Mouse (Mus musculus) CD4-positive helper T cell, adult 2 months (primary cell): ENCODE measurements at regions not wholly inside any gene's neighbourhood (a gene's known extent, or its start where the extent isn't known, plus 50 kb on each side); places are given as distances from the start of the nearest gene placed in this dataset.
A peak's percentile ranks its signal among the peaks of the same experiment; 100 is the strongest.

Experiments
- DNase-seq: peaks from one replicate; pipeline ENCODE4 v3.0.0-alpha.2; 2012; ENCODE audit warnings: low read depth, missing footprints, low spot score

- no peak for DNase-seq
These were observed 182.9 kb downstream of the Cd83 start for GRCm38 (mm10) chr13:43967516-43967915.

DNA sequence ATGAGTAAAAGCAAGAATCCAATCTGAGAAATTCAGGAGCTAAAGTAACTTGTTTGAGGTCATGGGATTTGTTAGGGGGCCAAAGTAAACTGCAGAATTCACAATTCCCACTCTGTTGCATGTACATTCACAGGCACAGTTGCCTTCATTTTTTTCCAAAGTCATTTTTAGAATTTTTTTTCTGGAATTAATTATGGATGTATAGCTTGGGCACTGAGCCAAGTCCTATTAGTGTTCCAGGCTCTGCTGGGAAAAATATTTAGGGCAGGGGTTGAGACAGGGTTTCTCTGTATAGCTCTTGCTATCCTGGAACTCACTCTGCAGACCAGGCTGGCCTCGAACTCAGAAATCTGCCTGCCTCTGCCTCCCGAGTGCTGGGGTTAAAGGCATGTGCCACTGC lies 188.3 kb downstream of the Cd83 start:
- no peak for DNase-seq

DNA sequence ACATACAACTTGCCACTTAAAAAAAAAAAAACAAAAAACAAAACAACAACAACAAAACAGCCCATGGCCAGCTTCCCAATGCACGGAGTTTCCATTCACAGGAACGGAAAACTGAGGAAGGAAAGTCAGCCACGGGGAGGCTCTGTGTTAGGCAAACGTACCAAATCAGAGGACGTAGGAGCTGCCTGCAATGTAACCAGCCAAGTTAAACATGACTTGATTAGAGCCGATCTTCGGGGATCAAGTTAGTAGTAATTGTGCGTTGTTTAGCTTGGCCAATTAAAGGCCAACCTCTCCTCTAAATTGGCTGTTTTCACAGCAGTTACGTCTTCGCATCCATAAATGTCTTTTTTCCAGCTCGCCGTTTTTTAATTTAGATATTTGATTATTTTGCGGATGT lies 190.7 kb downstream of the Cd83 start:
- no peak for DNase-seq

DNA sequence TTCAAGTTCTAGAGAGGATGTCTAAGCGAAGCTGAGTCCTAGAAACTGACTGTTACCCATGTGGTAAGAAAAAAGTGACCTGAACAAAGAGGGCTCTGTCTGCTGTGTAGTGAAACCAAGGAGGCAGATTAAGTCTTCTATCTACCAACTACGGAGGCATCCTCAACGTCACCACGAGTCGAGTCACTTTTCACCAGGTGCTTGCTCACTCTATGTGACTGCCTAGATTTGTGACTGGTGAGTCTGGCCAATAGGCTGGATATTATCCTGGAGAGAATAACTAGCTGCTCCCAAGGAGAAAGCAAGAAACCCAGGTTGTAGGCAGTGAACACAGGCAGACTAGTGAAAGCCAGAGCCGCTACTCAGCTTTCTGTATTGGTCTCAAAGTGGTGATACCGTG lies 191.2 kb downstream of the Cd83 start:
- DNase-seq, result no peak

GRCm38 (mm10) chr13:43976676-43977075 lies 192.1 kb downstream of the Cd83 start:
- DNase-seq, result no peak

GRCm38 (mm10) chr13:43987338-43987737 lies 202.8 kb downstream of the Cd83 start:
- no peak for DNase-seq

DNA sequence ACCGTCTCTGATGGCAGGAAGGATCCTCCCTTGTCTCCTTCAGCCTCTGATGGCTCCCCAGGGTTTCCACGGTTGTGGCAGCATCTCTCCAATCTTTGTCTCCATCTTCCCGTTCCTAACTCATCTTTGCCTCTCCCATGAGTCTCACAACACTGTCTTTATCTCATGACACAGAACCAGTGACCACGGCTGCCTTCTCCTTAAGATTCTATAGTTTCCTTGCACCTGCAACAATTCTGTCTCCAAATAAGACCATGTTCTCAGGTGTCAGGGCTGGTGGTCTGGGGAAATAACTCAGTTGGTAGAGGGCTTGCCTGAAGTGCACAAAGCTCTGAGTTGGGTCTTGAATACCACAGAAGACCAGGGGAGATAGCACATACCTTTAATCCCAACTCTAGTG lies 203.8 kb downstream of the Cd83 start:
- no peak for DNase-seq

DNA sequence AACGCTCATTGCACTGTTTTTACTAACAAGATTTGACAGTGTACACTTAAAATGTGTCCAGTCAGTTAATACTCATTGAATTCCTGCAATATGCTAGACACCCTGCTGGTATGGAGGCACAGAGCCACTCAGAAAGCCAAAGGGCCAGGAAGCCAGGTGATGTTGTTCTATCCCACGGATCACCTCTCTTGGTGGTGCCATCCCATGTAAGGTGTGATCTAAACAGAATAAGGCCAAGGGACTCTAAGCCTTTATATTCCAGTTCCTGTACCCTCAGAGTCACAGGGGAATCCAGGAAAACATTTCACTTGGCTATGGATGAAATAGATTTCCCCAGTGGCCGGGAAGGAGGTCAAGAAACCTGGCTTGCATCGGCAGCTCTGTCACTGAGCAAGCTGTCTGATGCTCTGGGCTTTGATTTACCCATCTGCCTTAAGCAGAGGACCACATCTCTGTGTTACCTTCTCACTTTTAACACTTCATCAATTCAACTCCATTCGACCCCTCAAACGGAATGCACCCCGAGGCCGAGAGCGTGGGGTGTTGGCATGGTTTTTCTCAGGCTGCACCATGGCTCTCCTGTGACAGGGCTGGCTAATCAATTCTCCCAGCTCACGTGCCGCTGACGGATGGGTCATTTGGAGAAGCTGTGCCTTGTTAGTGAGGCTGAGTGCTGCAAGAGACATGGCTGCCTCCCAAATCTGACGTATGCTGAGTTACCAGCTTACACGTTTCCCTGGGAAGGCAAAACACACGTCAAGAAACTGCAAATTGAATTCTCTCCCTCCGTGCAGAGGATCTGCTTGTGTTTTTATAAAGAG lies 205.9 kb downstream of the Cd83 start:
- no peak for DNase-seq

GRCm38 (mm10) chr13:43991774-43992173 lies 207.2 kb downstream of the Cd83 start:
- no peak for DNase-seq

DNA sequence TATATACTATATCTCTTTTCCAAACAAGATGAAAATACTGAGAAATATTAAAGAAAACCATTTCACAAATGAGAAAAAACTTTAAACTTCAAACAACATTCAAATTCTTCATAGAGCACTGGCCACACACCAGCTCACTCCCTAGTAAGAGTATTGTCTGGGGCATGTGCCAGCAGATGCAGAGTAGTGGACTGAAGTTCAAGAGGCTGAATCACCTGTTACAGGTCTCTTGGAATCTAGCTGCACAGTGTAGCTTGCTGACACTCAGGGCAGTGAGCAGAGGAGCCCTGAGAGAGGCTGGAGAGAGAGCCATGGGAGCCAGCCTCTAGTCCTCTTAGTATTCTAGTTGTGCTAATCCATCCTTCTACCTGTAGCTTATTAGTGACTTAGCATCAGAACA lies 208.4 kb downstream of the Cd83 start:
- no peak for DNase-seq

DNA sequence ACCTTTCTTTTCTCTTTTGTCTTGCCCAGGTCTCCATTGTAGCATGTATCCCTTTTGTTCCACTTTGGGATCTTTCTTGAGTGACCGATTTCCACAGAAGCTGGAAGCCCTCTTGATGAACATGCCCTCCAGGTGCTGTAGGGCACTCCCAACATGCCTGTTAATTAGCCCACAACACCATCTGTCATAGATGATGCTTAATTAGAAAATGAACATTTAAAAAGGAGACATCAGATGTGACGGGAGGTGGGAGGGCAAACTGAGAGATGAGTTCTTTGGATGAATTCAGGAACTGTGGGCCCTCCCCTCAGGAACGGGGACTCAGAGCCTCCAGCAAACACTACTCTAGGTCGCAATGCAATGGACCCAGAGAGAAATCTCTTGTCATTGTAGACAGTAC lies 209.8 kb downstream of the Cd83 start:
- DNase-seq, result no peak

- no peak for DNase-seq
These were observed 211.0 kb downstream of the Cd83 start for GRCm38 (mm10) chr13:43995623-43996022.

DNA sequence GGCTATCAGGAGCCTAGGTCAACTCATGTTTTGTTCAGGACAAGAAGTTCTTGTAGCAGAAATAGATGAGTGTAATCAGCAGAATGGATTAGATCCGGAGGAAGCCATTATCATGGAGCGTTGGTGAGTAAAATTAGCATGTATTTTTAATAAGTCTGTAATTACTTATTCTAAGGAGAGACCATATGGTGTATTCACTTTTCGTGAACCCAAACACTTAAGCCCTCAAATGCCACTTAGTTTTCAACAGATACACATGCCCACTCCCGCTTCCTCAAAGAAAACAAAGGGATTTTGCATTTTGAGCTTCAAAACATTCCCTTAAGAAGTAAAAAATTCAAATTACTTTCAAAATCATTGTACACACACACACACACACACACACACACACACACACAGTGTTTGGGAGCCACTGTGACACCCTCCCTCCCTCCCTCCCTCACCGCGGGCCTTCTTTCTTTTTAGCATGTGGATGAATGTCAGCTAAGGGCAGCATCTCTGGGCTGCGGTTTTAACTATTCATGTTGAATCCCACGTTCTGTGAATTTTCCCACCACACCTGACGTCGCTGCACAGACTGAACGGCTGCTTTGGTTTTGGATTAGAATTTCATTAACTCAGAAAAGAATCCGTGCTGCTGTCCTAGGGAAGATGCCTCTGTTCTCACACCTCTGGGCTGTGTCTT lies 217.4 kb downstream of the Cd83 start:
- no peak for DNase-seq

GRCm38 (mm10) chr13:44012868-44013267 lies 228.3 kb downstream of the Cd83 start:
- no peak for DNase-seq

GRCm38 (mm10) chr13:44018489-44019303 lies 234.1 kb downstream of the Cd83 start:
- DNase-seq, result no peak

DNA sequence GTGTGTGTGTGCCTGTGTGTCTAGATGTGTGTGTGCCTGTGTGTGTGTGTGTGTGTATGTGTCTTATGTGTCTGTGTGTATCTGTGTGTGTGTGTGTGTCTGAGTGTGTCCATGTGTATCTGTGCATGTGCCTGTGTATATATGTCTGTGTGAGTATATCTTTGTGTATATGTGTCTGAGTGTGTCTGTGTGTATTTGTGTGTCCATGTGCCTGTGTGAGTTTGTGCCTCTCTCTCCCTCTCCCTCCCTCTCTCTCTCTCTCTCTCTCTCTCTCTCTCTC lies 234.7 kb downstream of the Cd83 start:
- no peak for DNase-seq

GRCm38 (mm10) chr13:44020851-44021250 lies 236.3 kb downstream of the Cd83 start:
- no peak for DNase-seq

DNA sequence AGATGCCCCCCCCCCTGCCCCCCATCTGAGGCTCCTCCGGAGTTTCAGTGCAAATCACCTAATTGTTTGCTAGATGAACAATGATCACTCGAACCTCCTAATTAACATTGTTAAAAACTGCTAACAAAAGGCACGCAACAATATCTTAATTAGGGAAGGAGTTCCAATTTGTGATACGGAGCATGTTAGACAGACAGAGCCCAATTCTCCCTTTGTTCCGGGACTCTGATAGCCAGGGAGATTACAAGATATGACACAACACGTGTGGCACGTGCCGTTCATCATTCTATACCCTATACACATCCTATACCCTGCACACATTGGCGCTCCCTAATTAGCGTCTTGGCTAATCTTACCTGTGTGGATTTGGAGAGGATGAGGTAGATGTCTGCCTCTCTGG lies 237.5 kb downstream of the Cd83 start:
- no peak for DNase-seq

DNA sequence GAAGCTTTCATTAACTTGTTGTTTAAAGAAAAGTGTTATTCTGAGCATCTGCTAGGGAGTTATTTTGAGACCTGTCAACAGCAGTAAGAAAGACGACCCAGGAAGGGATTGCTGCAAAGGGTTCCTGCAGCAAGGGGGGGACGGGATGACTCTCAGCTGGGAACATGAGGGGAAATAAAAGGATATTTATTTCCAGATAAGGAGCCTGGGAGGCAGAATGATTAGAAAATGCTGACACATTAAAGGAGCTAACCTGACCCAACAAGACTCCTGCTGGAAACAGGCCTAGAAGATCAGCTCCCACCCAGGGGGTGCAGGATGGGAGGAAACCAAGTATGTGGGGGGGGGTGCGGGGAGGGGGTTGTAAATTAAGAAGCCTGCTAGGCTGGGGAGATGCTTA lies 240.0 kb downstream of the Cd83 start:
- DNase-seq, result no peak

DNA sequence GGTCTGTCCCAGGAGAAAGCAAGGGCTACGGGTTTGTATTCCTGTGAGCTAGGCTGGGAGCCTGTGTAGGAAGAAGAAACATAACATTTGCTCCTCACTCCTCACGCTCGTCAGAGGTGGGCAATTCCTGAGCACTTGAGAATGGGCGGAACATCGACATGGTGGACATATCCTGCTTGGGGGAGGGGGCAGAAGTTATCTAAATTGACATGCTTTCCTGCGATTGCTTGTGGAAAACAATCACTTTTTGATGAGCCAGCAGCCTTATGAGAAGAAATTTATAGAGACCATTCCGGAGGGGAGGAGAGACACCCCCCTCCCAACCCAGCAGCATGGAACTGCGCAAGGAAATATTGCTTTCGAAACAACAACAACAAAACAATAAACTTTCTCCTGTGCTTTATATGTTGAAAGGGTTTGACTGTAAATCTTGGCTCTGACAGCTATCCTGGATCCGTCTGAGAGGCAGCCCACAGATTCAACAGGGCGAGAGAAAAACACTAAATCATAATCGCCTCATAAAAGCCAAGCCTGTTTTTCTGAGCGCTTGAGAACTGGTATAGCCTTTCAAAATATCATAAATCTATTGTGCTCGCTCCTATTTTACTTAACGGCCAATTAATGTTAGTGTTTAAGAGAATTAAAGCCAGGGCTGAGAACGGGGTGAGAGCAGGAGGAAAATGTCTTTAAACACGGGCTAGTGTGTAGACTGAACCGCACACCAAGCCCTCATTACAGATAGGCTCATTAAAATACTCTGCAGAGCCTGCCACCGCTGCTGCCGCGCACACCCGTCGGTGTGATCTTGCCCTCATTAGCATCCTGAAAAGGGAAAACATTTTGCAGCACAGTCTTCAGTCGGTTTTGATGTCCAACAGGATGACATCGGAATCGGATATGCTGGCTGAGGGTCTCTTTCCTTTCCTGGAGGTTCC lies 242.0 kb downstream of the Cd83 start:
- DNase-seq, result peak; percentile 13

DNA sequence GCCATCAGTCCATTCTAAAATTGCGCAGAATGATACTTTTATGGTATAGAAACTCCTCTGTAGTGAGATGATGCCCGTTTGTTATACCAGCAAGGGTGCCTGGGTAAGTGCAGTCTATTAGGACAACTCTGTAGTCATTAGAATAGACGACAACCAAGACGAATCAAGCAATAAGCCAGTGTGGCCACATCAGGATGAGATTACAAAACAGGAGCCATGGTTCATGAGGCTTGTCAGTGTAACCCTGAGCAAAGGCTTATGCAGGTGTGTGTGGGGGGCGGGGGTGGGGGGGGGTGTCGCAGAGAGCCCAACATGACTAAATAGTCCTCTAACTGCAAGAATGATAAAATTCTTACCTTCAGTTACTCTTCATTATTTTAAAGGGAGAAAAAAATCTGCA lies 243.5 kb downstream of the Cd83 start:
- no peak for DNase-seq

- DNase-seq, result no peak
These were observed 246.0 kb downstream of the Cd83 start for GRCm38 (mm10) chr13:44030590-44030989.
